Mouse (Mus musculus) kidney, adult 8-10 months (tissue): Measurements from ENCODE around the gene Otud1.
A peak's percentile ranks its signal among the peaks of the same experiment; 100 is the strongest.

Experiments used
- DNase-seq, 2 experiments: peaks; one replicate each; pipeline ENCODE4 v3.0.0; 2022

The Otud1 gene

DNA sequence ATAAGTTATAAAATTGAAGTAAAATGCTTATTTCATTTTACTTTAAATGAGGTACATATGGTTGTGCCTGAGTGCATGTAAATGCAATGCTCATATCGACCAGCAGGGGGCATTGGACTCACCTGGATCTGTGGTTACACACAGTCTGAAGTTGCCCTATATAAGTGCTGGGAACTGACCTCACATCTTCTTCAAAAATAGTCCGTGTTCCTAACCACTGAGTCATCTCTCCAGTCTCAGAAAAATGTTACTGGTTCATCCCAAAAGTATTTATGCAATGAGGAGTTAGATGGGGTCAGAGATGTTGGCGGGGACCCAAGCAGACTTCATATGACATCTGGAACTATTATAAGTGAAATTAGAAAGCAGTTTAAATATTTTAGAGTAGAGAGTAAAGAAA lies 25.4 kb downstream of the Otud1 start:
- peak in 1 of 2 experiments; percentile 26 for DNase-seq

DNA sequence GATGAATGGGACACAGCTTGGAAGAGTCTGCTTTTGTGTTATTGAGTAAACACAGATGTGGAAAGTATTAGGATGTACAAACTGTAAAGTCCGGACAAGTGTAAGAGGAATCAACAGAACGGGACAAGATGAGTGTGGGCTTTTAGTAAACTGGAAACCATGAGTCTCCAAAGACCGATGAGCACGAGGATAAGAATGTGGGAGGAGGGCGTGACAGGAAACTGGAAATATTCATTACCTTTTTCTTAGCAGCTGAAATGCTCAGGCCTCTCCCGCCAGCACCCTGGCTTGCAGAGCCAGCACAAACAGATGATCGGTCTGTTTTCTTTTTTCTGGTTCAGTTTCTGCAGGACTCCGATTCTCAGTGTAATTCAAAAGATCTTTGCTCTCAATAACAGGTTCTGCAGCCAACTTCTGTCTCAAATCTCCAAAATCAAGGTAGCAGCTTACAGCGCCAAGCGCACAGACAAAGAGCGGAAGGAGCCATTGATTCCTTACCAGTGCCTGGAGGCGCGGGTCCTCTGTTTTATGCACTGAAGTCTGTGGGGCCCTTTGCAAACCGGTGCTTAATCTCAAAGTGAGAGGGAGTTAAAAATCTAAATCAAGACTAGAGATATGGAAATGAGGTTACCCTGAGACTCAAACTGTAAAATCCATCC lies 28.1 kb downstream of the Otud1 start:
- no peak for DNase-seq

DNA sequence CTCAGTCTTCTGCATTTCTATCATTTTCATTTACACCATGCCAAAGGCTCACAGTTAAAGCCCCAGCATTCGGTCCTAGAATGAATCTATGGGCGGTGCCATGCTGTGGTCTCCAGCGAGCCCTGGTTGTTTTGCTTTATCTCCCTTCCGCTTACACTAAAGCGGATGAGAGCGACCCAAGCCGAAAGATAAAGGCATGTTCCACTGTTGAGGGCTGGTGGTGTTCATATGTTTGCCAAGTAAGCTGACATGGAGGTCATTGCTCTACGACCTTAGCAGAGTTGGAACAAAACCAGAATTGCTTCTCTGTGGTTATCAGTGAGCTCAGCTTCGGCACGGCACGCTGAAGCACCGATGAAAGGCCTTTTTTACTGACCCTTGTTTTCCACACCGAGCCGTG lies 32.5 kb downstream of the Otud1 start:
- DNase-seq: no peak

DNA sequence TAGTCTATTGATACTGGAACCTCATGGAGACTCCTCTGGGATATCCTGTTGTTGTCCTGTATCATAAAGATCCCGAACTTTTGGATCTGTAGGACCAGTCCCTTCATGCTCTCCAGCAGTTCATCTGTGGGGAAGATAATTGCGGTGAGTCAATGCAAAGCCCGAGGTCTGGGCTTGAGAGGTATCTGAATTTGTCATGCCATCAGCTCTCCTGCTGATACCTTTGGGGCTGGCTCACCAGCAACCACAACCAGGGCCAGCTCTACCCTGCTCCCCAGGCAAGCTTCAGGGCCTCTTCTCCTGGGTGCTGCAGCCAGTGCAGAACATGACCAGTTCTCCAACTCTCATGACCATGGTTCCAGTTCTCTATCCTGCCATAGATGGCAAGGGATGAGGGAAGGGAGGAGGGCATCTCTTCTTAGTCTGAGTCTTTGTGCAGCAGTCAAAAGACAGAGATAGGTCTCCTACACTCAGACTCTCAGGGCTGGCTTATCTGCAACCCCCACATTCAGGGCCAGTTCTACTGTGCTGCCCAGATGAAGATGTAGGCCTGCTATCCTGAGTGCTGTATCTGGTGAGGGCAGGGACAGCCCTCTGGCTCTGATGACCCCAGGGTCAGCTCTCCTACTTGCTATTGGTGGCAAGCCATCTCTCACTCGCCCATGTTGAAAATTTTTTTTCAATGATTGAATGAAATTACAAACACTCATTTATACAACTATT lies 42.2 kb downstream of the Otud1 start:
- DNase-seq: no peak

DNA sequence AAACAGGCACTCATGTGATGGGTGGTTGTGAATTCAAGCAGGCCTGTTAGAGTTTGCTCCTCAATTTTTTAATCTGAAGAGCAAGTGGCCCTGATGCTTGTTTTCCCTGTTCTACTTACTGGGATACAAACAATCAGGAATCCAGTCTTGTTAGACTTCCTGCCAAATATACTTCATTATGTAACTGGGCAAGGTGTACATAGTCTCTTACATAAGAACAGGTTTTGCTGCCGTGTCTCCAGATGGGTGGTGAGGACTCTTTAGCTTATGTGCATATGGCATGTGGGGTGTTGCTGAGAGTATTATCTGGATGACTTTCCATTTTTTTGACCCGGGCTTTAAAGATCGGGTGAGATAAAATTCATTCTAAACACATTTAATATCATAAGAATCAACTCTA lies 43.8 kb downstream of the Otud1 start:
- peak in 1 of 2 experiments; percentile 18 for DNase-seq

DNA sequence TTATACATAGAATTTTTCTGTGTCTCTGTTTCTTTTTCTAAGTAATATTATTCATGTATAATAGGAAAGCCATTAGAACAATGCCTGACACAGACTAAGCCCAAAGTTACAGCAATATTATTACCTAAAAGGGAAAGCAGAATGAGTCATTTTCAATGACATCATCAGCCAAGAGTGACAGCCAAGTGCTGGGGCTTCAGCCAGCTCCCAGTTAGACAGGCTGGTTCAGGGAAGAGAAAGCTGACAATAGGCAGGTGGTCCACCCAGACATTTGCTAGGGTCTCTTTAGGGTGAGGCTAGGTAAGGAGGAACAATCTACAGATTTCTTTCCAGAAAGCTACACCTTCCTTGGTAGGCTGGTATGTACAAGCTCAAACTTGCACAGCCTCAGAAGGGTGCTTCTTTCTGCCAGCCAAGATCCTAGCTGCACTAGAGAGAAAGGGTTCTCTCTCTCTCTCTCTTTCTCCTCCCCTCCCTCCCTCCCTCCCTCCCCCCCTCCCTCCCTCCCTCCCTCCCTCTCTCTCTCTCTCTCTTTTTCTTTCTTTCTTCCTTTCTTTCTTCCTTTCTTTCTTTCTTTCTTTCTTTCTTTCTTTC lies 45.6 kb downstream of the Otud1 start:
- DNase-seq: no peak

DNA sequence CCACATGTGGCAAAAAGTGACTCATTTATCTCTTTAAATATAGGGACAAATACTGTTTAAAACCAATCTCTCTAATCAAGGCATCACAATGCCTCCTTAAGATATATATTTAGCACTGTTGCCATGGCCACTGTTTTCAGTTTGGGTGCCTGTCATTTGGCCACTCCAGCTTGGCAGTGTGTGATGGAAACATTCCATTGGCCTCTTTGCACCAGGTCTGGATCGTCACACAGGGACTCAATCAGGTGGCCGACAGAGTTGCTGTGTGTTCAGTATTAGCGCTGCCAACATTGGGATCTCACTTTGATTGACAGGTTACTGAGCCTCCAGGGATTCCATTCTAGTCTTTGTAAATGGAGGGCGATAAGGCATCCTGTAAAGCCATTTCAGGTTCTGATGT lies 46.1 kb downstream of the Otud1 start:
- DNase-seq: no peak

DNA sequence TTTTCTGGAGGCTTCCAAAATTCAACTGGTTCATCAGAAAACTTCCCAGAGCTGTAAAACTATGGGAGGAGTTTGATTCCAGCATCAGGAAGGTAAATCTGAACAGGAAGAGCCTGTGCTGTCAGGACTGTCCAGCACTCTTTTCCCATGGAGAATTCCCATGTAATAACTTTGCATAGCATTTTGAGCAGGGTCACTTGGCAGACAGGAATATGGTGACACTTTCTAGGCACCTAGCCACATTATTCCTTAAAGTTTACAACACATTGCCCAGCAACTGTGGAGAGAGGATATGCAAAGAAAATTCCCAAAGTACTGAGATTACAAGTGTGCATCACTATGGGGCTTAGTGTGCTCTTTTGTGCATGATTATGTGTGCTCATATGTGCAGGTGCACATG lies 46.7 kb downstream of the Otud1 start:
- no peak for DNase-seq

DNA sequence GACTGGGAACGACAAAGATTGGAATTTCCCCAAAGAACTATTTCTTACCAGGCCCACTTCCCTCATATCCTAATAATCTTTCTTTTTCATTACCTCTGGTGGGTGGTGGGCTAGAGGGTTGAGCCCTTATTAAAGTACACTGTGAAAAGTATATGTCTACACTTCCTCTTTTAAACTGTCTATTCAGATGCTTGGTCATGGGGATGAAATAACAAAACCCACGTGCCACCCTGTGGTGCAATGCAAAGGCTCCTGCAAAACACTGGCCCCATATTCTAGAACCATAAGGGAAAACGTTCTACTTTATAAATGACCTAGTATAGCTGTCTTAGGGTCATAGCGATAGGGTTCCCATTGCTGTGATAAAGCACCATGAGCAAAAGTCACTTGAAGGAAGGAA lies 49.3 kb downstream of the Otud1 start:
- no peak for DNase-seq
